Mouse (Mus musculus) CH12.LX (cell line): ENCODE data around the gene Nid2.

Experiments
- CTCF ChIP-seq, 2 experiments: IDR thresholded peaks in 1 of 2; conservative IDR thresholded peaks in 1 of 2; 2 replicates each; pipeline ENCODE4 v1.5.1; 2011 to 2012; ENCODE audit warnings: low read depth in 2 of 2, low read length in 2 of 2, improper control_type of control experiment in 1 of 2, inconsistent platforms in 1 of 2, mild to moderate bottlenecking in 1 of 2, moderate library complexity in 1 of 2
- GABPA ChIP-seq: IDR thresholded peaks from 2 replicates; pipeline ENCODE4 v1.6.1; 2012; ENCODE audit warnings: low read depth, low read length, improper control_type of control experiment, inconsistent platforms; ENCODE audit not compliant: insufficient replicate concordance
- MAFK ChIP-seq: IDR thresholded peaks from 2 replicates; pipeline ENCODE4 v1.6.1; 2011; ENCODE audit warnings: low read length, improper control_type of control experiment; ENCODE audit not compliant: insufficient replicate concordance
- POLR2A ChIP-seq: IDR thresholded peaks from 2 replicates; pipeline ENCODE4 v1.6.1; 2011; ENCODE audit warnings: low read depth, mild to moderate bottlenecking, improper control_type of control experiment, low read length
- POLR2AphosphoS2 ChIP-seq: IDR thresholded peaks from 2 replicates; pipeline ENCODE4 v1.6.1; 2011; ENCODE audit warnings: low read depth, low read length, improper control_type of control experiment

DNA sequence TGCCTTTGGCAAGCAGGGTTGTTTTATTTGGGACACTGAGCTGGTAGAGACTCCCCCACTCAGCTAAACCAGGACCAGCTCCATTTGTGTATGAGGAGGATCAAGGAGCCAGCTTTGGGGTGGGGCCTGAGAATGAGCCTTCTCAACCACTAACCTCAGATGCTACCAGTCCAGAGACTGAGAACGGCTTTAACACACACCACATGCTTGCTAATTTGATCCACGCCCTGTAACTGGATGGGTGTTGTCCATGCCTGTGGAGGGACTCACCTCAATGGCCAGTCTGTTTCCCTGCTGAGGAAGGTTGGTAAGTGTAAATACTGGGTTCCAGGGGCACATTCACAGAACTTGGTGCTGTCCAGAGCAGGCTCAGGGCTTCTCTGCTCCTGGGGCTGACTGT lies 44.1 kb upstream of the Nid2 start:
- no peak for TF ChIP-seq CTCF (conservative IDR thresholded peaks at IDR 0.05 in 1 of 2, IDR thresholded peaks at IDR 0.05 in 1 of 2; ENCODE audit: low read depth in 2 of 2, low read length in 2 of 2)
- no peak for TF ChIP-seq MAFK
- TF ChIP-seq GABPA, result no peak
- no peak for TF ChIP-seq POLR2A
- TF ChIP-seq POLR2AphosphoS2, result no peak
